Mouse (Mus musculus) left cerebral cortex, adult 18-20 months (tissue): ENCODE data around the gene Gzme. TPM values are rescaled to one million over a fixed set of nuclear protein-coding genes. Genes with fewer than 3 reads are reported as not detected.
"Not testable (repeated sequence)": the region's sequence is repeated elsewhere in the genome, so short reads cannot be mapped to it uniquely, and the experiment has no call there.

Experiments
- DNase-seq, 2 experiments: peaks; one replicate each; pipeline ENCODE4 v3.0.0; 2021 to 2022; ENCODE audit warnings: low spot score in 2 of 2, mixed read lengths in 1 of 2
- long read RNA-seq, 2 experiments: library from polyadenylated mRNA; stranded (forward); transcript quantifications; one replicate each; pipeline ENCODE4 v2.0.0; 2021
- total RNA-seq, 2 experiments: library from RNA; stranded (reverse); gene quantifications; 2 replicates each; pipeline ENCODE4 v1.2.3; 2021

The Gzme gene
- not detected for total RNA-seq
- long read RNA-seq, experiment 1: 0 reads
- long read RNA-seq, experiment 2: 0 reads

DNA sequence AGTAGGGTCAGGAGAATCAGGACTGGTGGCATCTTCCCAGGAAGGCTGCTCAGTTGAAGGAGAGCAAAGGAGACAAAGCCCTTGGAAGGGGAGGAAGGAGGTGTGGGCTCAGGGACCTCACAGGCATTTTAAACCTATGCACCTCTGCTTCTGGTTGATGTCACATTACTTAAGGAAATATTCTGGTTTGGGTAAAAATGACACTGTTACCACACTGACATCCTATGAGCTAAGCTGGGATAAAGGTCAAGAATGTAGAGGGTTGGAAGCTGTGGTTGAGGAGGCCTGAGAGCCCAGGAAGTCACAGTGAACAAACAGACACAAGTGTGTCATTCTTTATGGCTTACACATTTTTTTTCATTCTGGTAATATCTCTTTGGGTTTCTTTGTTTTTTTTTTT is at the start of gene Gzme:
TSS of gene Gzme (minus strand) at position 101 of the 400 bp plus-strand sequence.
- DNase-seq: no peak

DNA sequence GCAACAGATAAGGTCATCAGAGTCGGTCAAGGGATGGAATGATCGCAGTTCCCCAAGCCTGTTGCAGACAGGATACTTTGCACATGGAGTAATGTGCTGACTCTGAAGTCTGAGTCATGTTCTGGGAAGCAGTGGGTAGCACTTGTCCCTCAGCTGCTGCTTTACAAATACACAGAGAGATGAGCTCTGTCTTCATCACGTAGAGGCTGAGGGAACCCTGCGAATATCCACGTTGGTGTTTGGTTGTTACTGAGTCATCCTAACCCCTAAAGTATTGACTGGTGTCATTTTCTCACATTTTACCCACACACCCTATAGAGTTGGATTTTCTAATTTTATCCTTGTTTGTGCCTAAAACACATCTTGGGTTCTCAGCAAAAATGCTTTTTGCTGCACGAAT is 47.6 kb upstream of the Gzme start:
- DNase-seq: peak; percentile 17 to 34

DNA sequence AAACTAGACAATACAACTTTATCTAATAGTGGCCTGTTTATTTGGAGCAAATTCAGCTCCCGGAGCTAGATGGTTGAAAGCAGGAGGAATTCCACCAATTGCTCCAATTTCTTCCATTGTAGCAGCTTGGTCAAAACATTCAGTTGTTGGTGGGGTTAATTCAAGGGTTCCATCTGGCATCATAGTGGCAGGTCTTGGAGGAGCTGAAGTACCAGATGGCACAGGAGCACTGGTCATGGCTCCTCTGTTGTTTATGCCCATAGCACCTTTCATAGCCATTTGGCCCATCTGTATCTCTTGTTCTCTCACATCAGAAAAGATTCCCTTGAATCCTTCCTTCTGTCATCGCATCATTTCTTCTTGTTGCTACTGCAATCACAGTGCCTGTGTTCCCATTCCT is 41.7 kb upstream of the Gzme start:
- DNase-seq: no peak

DNA sequence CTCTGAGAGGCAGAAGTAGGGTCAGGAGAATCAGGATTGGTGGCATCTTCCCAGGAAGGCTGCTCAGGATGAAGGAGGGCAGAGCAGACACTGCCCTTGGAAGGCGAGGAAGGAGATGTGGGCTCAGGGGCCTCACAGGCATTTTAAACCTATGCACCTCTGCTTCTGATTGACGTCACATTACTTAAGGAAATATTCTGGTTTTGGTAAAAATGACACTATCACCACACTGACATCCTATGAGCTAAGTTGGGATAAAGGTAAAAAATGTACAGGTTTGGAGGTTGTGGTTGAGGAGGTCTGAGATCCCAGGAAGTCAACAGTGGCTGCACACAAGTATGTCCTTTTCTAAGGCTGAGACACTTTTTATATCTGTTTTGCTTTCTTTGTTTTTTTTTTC is 39.1 kb upstream of the Gzme start, which contains the start of gene Gzmg:
TSS of gene Gzmg (minus strand) at position 101 of the 400 bp plus-strand sequence.
- DNase-seq: not testable (repeated sequence)

DNA sequence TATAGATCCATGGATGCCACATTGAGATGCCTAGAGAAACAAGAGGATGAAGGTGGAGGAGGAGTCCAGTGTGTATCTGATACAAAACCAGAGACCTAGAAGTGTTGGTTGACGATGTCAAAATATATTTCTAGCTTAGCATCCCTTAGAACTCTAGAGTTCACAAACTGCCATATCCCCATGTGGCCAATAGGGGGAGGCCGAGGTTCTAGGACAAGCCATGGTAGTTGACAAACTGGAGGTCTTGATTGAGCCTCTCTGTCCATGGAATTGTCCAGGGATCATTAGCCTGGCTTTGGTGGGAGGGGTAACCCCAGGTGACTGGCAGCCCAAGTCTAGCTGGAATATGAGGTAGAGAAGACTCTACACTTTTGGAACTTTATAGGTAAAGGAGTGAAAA is 34.9 kb upstream of the Gzme start:
- DNase-seq: no peak

DNA sequence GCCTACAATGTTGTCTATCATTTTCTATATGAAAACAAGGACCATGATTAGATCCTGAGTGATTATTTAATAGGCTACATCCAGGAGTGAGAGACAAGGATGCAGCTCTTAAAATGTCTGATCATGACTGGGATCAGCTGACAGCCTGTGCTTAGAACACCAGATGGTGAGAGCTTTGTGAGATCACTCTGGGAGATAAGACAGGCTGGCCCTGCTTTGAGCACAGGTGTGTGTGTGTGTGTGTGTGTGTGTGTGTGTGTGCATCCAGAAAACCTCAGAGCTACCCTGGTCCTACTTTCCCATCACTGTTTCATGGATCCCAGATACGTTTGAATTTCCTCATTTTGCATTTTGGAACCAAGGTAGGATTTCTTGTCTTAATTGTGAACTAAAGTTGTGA is 13.2 kb upstream of the Gzme start:
- DNase-seq: not testable (repeated sequence)

DNA sequence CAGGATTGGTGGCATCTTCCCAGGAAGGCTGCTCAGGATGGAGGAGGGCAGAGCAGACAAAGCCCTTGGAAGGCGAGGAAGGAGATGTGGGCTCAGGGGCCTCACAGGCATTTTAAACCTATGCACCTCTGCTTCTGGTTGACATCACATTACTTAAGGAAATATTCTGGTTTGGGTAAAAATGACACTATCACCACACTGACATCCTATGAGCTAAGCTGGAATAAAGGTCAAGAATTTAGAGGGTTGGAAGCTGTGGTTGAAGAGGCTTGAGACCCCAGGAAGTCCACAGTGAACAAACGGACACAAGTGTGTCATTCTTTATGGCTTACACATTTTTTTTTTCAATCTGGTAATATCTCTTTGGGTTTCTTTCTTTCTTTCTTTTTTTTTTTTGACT is 12.1 kb upstream of the Gzme start, which contains the start of gene Gzmd:
TSS of gene Gzmd (minus strand) at position 101 of the 400 bp plus-strand sequence.
- DNase-seq: not testable (repeated sequence)

DNA sequence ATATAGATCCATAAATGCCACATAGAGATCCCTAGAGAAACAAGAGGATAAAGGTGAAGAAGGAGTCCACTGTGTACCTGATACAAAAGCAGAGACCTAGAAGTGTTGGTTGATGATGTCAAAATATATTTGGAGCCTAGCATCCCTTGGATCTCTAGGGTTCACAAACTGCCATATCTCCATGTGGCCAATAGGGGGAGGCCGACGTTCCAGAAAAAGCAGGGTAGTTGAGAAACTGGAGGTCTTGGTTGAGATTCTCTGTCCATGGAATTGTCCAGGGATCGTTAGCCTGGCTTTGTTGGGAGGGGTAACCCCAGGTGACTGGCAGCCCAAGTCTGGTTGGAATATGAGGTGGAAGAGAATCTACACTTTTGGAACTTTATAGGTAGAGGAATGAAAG is 7.9 kb upstream of the Gzme start:
- DNase-seq: no peak

DNA sequence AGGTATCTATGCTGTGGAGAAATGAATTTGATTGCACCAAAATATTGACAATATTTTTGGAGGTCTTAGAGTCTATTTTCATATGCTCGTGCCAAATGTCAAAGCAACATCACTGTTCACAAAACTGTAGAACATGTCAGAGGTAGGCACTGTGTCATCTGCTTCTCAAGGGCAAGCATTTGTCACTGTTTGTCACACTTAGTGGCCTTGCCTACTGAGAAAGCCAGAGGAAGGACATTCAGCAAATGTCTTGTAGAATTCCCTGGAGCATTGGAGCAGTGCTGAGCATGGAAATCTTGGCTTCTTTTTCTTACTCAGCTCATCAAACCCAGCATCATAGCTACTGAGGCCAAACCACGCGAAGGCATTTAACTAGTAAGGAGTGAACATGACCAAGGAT is 3.1 kb upstream of the Gzme start:
- DNase-seq: no peak

DNA sequence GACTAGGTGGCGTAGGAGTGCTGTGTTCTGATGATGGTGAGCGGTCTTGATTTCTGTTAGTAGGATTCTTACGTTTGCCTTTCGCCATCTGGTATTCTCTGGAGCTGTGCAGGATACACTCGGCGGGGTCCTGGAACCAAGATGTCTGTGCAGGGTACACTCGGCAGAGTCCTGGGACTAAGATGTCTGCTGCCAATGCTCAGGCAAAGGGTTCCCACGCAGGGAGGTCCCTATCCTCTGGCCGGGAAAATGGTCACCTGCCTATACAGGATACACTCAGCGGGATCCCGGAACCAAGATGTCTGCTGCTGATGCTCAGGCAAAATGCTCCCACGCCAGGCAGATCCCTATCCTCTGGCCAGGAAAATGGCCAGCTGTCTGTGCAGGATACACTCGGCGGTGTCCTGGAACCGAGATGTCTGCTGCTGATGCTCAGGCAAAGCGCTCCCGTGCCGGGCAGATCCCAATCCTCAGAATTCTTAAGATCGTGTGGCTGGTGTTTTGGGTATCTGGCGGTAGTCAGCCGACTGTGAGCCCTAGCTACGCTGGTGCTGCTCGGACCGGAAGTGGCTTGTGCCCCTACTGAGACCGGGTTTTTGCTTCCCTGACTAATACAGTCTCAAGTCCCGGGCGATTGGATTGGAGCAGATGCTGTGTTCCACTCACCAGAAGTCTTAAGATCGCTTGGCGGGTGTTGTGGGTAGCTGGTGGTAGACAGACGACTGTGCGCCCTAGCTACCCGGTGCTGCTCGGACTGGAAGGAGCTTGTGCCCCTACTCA is 4.7 kb downstream of the Gzme start:
- not testable (repeated sequence) for DNase-seq

DNA sequence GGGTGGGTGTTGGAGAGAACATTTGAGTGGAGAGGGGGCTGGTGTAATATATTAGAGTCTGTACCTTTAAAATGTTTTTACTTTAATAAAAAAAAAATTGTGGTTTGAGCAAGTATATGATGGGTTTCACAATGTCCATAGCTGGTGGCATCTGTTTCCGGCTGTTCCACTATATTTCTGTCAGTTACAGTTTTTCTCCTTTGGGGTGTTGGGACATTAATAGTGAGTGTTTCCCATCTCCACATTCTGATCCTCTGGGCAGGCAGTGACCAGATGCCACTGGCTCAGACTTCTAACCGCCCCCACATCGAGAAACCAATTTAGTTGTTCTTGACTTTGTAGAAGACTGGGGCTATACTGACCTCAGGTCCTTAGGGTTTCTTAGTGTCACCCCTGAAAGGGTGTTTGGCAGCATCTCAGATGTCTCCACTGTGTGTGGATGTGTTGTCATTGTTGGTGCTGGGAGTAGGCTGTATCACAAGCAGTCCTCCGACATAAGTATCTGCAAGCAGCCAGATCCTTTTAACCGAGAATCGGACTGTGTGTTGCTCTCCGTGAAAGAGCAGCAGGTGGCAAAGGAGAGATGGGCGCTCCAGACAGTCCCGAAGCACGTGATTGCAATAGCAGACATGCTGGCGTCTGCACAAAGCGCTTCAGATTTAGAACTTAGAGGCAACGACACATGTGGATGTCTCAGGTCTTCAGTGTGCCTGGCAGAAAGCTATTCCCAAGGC is 14.8 kb downstream of the Gzme start:
- DNase-seq: no peak

DNA sequence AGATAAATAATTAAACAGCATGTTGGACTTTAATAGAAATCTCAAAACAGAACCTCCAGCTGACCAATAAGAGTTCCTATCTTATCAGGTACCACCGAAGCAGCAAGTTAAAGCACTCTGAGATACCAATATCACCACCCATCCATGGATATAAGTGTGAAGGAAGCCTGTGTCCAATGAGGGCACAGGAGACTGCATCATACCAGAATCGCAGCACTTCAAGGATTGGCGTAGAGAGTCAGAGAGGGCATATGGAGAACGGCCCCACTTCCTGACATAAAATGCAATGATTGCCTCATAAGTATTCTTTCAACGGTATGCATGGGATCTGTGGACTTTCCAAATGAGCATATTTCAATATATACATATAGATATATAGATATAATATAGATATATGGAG is 15.4 kb downstream of the Gzme start:
- DNase-seq: no peak

DNA sequence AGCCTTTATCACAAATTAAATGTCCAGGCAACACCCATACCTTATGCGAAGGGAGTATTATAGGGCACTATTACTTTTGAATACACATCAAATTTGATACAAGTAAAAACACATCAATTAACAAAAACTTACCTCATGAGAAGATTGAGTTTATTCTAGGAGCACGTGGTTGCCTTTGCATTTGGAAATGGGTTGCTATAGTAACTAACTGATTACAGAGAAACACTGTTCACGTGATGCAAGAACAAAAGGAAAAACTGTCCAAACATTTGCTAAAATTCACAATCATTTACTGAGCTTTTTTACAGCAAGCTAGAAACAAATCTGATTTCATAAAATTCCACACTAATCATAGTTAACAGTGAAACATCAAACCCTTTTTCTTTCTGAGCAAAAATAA is 17.0 kb downstream of the Gzme start:
- no peak for DNase-seq

DNA sequence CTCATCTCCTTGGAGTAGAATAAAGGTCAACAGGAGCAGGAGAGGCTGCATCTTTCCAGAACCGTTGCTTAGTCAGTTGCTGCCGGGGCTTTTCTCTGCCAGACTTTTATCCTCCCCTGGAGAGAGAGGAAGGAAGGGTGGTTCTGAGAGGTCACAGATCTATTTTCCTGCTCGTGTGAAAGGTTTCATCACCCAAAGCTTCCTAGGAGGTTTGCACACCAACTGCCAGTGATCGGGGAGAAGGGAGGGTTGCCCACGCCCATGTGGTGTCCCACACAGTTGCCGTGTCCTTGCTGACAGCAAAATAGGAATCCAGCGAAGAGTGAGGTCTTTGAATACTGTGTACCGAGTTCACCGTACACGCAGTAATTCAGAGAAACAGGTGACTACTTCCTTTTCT is 18.0 kb downstream of the Gzme start, which contains the start of gene Ctsg:
TSS of gene Ctsg (minus strand) at position 189 of the 400 bp plus-strand sequence.
- DNase-seq: no peak

DNA sequence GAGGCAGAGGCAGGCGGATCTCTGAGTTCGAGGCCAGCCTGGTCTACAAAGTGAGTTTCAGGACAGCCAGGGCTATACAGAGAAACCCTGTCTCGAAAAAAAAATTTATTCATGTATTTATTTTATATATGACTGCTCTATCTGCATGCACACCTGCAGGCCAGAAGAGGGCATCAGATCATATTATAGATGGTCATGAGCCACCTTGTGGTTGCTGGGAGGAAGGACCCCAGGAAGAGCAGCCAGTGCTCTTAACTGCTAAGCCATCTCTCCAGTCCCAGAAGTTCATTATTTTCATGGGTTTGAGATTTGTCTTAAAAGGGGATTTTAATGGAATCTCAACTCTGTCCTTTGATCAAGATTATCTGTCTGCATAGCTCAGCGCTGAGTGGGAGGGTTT is 21.5 kb downstream of the Gzme start:
- DNase-seq: no peak

DNA sequence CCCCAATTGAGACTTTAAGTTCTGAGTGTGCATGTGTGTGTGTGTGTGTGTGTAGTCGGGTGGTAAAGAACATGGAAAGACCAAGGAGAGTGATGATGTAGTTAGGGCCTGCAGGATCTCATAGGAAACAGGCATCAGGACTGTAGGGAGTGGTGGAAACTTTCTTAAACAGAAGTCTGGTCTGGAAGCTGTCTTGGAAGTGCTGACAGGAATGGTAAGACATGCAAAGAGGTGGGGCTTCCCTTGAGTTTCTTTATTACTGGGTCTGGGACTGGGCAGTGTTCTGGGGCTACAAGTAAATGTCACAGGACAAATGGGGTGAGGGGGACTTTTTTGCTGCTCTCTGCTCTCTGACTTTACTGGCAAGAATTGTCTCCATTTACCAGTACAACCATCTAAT is 22.8 kb downstream of the Gzme start:
- no peak for DNase-seq

DNA sequence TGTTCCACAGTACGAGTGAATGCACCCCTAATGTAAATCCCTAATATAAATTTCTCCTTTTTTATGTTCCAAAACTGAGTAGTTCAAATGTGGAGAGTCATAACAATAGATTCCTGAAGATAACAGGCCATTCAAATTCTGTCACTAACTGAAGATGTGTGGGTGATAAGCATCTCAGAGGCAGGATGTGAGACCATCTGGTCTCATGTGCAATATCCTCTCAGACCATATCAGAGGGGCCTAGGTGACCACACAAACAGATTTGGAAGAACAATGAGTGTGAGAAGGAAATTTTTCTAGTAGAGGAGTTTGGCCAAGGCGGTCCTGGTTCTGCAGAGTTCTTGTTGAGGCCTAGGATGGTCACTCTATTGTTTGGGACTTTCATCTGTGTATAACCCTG is 27.1 kb downstream of the Gzme start:
- DNase-seq: no peak

DNA sequence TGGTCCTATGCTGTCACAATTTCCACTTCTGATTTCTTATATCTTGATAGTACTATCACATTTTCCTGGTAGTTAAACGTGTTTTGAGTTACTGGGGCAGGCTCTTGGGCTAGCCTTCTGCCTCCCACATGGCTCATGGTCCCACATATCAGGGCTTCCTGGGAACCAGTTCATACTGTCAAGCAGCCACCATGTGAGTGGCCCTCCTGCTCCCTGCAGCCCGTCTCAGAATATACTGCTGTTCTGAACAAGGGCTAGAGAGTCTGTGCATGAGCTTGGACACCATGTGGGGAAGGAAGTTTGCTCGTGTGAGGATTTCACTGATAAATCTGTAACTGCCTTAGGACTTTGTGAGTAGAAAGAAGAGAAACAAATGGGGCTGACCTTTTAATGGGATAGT is 33.7 kb downstream of the Gzme start:
- DNase-seq: no peak

DNA sequence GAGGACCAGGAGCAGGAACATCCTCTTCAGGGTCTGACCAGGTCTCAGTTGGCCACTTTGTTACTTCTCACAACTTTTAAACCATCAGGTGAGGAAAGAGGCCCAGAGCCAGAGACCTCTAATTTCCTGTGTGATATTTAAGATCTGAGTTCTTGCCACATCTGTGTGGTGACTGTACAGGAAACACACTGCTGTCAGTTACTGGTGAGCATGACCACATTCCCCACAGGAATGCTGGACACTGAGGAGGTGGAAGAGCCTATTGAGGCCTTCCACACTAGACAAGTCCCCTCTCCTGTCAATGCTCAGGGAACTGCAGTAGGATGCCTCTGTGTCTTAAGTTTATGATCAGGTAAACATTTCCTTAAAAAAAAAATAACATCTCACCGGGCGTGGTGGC is 35.3 kb downstream of the Gzme start, which contains the start of gene Mcpt8:
TSS of gene Mcpt8 (minus strand) at position 107 of the 400 bp plus-strand sequence.
- no peak for DNase-seq

DNA sequence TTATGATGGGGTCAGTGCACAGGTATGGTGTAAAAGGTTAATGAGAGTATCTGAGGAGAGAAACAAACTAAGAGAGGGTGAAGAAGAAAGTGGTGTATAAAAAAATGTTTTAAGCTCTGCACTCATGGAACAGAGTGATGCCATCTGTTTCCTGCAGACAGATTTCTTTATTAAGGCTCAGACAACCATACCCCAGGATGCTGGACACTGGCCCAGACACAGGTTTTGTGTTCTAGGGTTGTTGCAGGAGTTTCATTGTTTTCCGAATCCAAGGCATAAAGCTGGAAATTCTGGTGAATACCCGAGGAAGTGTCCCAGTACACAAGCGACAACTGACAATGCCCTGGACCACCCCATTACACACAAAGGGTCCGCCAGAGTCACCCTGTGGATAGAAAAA is 38.4 kb downstream of the Gzme start:
- no peak for DNase-seq
